Mouse (Mus musculus) adrenal gland, adult (tissue): ENCODE data around the gene Ppp5c.

Experiments
- DNase-seq, 2 experiments: peaks; one replicate each; pipeline ENCODE4 v3.0.0; 2022 to 2023; ENCODE audit warnings: low spot score in 1 of 2; ENCODE audit not compliant: inconsistent age in 2 of 2

Gene Ppp5c

GRCm38 (mm10) chr7:17054325-17054989 is 26.7 kb upstream of the Ppp5c start:
- no peak for DNase-seq

- peak; percentile 62 to 78 for DNase-seq
These were observed 23.3 kb upstream of the Ppp5c start for GRCm38 (mm10) chr7:17050933-17051594.

DNA sequence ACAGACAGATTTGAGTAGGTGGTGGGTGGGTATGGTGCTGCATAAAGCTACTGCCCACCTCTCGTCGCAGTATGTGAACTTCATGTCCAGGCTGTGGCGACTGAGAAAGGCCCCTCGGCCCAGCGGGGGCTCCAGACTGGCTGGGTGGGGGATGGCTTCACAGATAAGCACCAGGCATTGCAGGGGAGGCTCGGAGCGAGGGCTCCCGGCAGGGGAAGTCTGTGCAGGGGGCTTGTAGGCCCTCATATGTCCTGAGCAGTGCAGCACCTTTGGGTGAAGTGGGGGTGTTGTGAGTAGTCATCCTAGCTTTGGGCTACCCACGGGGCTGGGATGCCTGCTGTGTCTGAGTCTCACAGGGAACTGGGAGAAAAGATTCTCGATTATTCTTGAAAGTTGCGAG is 22.8 kb upstream of the Ppp5c start:
- peak in 1 of 2 experiments; percentile 21 for DNase-seq

GRCm38 (mm10) chr7:17048431-17049190 is 20.9 kb upstream of the Ppp5c start:
- DNase-seq: no peak

- DNase-seq: no peak
These were observed 19.4 kb upstream of the Ppp5c start for GRCm38 (mm10) chr7:17047041-17047682.

DNA sequence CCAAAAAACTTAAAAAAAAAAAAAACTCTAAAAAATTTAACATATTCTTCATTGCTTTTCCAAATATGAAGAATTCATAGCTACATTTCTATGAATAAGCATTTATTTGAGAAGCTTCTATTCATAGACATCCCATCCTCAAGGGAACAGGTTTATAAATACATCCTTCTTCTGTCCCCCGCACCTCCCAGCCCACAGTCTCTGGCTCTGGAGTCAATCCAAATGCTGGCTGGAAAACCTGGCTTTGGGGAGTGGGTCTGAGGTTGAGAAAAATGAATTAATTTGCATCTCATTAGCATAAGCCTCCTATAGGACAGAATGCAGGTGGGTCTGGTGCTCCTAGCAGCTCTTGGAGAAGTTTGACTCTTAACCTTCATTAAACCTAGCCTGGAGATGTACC is 18.0 kb upstream of the Ppp5c start:
- no peak for DNase-seq

DNA sequence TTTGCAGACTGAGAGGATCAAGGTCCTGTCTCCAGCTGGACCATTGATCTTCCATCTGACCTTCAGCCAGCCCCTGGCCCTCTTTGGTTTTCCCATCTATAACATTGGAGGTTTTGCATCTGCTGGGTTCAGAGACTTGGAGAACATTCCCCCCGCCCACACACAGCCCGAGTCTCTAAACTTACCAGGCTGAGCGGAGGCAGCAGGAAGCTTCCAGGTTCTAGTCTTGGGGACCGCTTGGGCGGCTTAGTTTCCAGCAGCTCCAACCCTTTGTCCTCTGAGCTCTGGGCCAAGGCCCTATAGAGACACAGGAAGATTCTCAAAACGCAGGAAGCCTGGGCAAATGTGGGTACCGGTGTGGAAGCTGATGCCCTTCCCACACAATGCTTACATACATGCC is 11.6 kb upstream of the Ppp5c start:
- no peak for DNase-seq

DNA sequence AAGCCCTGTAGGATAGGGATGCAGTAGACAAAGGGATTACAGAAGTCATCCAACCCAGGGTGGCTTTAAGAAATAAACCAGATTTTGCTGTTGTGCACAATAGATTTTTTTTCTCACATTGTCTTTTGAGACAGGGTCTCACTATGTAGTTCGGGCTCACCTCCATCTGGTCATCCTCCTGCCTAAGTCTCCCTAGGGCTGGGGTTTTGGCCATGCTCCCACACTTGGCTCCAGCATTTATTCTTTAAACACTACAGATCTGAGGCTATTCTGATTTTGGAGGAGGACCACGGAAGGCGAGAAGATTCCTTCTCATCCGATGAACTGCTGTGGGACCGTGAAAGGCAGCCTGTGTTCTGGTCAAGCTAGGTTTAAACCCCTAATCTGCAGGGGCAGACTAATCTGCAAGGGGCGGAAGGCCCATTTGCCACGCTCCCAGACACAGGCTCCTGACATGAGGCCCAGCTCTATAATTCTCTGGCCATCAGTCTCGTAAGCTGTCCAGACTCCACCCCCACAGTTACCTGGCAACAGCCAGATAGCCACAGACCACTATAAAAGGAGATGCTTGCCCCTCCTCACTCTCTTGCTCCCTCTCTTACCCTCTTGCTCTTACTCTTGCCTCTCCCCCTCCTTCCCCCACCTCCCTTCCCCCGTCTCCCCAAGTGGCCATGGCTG is 10.4 kb upstream of the Ppp5c start:
- DNase-seq: no peak

GRCm38 (mm10) chr7:17030239-17030638 is 2.5 kb upstream of the Ppp5c start:
- DNase-seq: no peak

GRCm38 (mm10) chr7:17028923-17029322 is 1.2 kb upstream of the Ppp5c start:
- peak in 1 of 2 experiments; percentile 40 for DNase-seq

GRCm38 (mm10) chr7:17026710-17027587 is 775 bp downstream of the Ppp5c start:
- no peak for DNase-seq

DNA sequence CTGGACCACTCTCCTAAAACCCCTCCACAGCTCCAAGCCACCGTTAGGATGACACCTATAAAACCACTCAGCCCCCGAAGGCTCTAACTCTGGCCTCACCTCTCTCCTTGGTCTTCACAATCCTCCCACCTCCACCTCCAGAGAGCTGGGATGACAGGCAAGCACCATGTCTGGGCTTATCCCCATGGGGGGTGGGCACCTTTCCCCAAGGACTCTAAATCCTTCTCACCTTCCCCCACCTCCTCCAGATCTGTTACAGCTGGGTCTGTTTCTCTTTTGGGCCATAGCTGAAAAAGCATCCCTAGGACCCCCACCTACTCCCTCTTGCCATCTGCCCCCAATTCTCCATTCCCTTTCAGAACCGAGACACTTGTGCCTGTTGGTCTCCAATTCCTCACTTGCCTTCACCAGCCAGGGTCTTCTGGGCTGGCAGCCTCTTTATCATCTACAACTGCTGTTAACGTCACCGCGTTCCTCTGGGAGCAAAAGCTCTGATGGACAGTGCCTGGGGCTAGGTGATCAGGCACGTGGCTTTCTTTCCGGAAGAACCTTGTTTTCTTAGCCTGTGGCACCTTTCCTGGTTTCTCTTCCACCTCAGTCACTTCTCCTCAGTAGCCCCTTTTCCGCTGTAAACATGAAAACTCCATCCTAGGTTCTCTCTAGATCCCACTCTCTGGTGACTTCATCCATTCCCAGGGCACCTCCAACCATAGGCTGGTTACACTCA is 1.7 kb downstream of the Ppp5c start:
- DNase-seq: peak in 1 of 2 experiments; percentile 29

GRCm38 (mm10) chr7:17025505-17025894 is 2.2 kb downstream of the Ppp5c start:
- DNase-seq: no peak

DNA sequence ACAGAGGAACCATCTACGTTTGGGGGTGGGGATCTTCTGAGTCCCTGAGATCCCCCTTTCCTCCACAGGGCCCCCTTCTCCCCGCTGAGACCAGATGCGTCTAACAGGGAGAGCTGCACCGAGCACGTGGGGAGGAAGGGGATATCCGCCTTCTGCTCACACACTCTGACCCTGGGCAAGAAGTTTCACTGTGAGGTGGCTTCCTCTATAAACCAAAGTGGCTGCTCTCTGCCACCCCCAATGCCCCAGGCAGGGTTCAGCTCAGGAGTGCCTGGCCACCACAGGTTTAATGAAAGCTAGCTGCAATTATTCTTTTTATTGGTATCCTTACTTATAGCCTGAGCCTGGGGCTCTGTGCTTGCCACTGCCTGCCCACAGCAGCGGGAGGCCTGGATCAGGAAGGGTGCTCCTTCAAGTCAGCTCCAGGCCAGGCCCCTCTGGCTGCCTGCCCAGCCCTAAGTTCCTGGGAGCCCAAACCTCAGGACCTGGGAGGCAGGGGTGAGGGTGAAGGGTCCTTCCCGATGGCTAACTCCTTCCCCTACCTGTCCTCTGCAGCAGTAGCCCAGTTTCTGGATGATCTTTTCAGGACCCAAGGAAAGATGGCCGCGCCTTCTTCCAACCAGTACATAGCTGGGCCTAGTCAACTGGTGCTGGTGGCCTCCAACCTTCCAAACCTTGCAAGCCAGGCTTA is 2.8 kb downstream of the Ppp5c start:
- peak in 1 of 2 experiments; percentile 68 for DNase-seq

DNA sequence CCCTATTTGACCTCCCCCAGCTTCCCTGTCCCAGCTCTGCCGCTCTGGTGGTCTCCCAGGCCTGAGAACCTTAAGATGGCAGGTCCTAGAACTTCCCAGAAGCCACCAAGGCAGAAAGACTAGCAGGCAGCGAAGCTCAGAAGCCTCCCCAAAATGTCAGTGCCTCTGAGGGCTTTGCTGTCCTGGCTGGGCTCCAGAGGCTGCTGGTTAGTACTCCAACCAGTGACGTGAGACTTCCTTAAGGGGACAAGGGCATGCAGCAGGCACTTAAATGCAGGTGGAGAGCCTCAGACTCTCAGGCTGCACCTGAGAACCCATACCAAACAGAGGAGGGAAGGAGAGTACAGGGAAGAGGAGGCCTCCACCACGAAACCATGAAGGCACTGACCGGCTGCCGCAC is 3.6 kb downstream of the Ppp5c start:
- DNase-seq: peak in 1 of 2 experiments; percentile 63

GRCm38 (mm10) chr7:17023701-17024100 is 4.0 kb downstream of the Ppp5c start:
- DNase-seq: no peak

DNA sequence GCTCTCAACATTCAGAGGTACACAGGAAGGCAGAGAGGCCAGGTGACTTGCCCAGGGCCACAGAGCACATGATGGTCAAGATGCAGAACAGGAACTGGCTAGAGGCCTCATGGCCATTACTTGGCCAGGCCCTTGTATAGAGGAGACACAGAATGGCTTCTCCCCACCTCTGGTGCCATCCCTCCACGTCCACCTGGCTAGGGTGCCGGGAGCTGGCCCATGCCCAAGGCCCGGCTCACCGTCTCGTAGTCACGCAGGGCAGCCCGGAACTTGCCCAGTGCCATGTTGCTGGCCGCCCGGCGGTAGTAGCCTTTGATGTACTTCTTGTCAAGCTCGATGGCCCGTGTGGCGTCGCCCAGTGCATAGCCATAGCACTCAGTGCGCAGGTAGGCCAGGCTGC is 5.5 kb downstream of the Ppp5c start:
- DNase-seq: no peak

- no peak for DNase-seq
These were observed 8.1 kb downstream of the Ppp5c start for GRCm38 (mm10) chr7:17019426-17020166.
